ENCODE assay signal across 8 mouse cellular contexts in genomic region chr9:62121551-62122447, GRCm38 (mm10). TPM values are rescaled to one million over a fixed set of nuclear protein-coding genes. Genes with fewer than 3 reads are reported as not detected.
DNase-seq lines count a peak whose midpoint lies in the region; ATAC-seq and TF ChIP-seq lines count a peak whose summit lies in the region.

No protein-coding gene starts in this region.

- peaks cover 7% of the 10 kb centered on the region for H3K4me1 ChIP-seq in hindbrain, embryonic 16.5 days (ENCODE audit: control insufficient read depth, insufficient read depth, low read depth, low read length)

- H3K27ac ChIP-seq in gastrocnemius, adult 2 months, result peak overlapping the region; percentile 96
- H3K27ac ChIP-seq in hindbrain, embryonic 16.5 days (ENCODE audit: low read depth, low read length), result peak overlapping the region; percentile 97

- under 1% methylated on average over 56 of the region's 59 CpGs for WGBS in hindbrain, embryonic 16.5 days

- peak; percentile 53 for DNase-seq in layer of hippocampus, adult 11-12 months (ENCODE audit: low spot score)
- no peak for DNase-seq in layer of hippocampus, adult 9-10 months (ENCODE audit: low spot score)
- peak; percentile 70 for DNase-seq in cerebellum, adult 9-10 months
- peak; percentile 45 for DNase-seq in gastrocnemius, adult 2 months
- peak; percentile 22 to 44 for DNase-seq in left cerebral cortex, postnatal 14 days (ENCODE audit: low spot score in 2 of 2)
- DNase-seq in spleen, postnatal 10 days (ENCODE audit: low spot score in 2 of 2), result peak; percentile 41 to 60

- peak overlapping the region; percentile 92 for H3K4me3 ChIP-seq in gastrocnemius, adult 2 months
- peak overlapping the region; percentile 87 for H3K4me3 ChIP-seq in hindbrain, embryonic 16.5 days (ENCODE audit: low read length)

- ATAC-seq in hindbrain, embryonic 16.5 days, result peak; percentile 31
- peak; percentile 10; the same call in 1 of the 2 replicates for ATAC-seq in megakaryocyte-erythroid progenitor cell, adult 5-6 weeks (replicated peaks; ENCODE audit: low FRiP score, low TSS enrichment, poor library complexity, severe bottlenecking)

- H3K4me2 ChIP-seq in hindbrain, embryonic 16.5 days (ENCODE audit: low read length), result peak overlapping the region; percentile 77

- no peaks in the 10 kb centered on the region for H3K27me3 ChIP-seq in hindbrain, embryonic 16.5 days (replicated peaks; ENCODE audit: control insufficient read depth, insufficient read depth, low read length)

- intact Hi-C loops in gastrocnemius, adult 2 months (cut with DNase I), result loop anchor here (1.0 to 5.0 kb wide), 2 partner anchors 81 to 121 kb away; no protein-coding TSS in a partner anchor
- intact Hi-C loops in left cerebral cortex, postnatal 14 days (cut with DNase I), result loop anchor here (2.0 to 5.0 kb wide), 3 partner anchors 81 to 121 kb away; no protein-coding TSS in a partner anchor

- no peaks in the 10 kb centered on the region for H3K9me3 ChIP-seq in hindbrain, embryonic 16.5 days (ENCODE audit: control insufficient read depth, low read length)

- H3K36me3 ChIP-seq in hindbrain, embryonic 16.5 days (ENCODE audit: control insufficient read depth, insufficient read depth, low read length), result no peaks in the 10 kb centered on the region

- peak; percentile 39; the same call in 1 of the 2 replicates for TF ChIP-seq CTCF in gastrocnemius, adult 2 months (IDR thresholded peaks at IDR 0.05)

- peak overlapping the region; percentile 95 for H3K9ac ChIP-seq in hindbrain, embryonic 16.5 days (ENCODE audit: low read depth, low read length)

RNA-seq across cellular contexts. Expression of gene Glce, which starts 0.7 kb away (rescaled TPM):
- 1 to 10 TPM; 6.1 to 8.9 TPM for total RNA-seq in gastrocnemius, adult 2 months (2021)
- polyA plus RNA-seq in hindbrain, embryonic 16.5 days (2015; fragmentation: Nextera tagmentation; extraction: Ambion mirVana), result 26.4 and 27.2 TPM in 2 replicates
- 10 to 100 TPM; 27.2 to 28.7 TPM for total RNA-seq in left cerebral cortex, postnatal 14 days (2021)
- 7.5 and 8.5 TPM in 2 replicates for total RNA-seq in megakaryocyte-erythroid progenitor cell, adult 5-6 weeks (2014; fragmentation: Nextera tagmentation)
- total RNA-seq in megakaryocyte-erythroid progenitor cell, adult 5-6 weeks (2017), result 8.3 and 8.4 TPM in 2 replicates
